Mouse (Mus musculus): ENCODE data around the gene Zfp799.
"Not testable (repeated sequence)": the region's sequence is repeated elsewhere in the genome, so short reads cannot be mapped to it uniquely, and the experiment has no call there.

Gene Zfp799

GRCm38 (mm10) chr17:32829540-32830417 lies at the start of gene Zfp799:
TSS of gene Zfp799 (minus strand) at chr17:32830261.
- peak; percentile 59 to 60 for DNase-seq (ENCODE audit: low spot score in 2 of 2)

- DNase-seq (ENCODE audit: low spot score in 2 of 2), result no peak
Observed at GRCm38 (mm10) chr17:32878773-32879172, 48.7 kb upstream of the Zfp799 start.

GRCm38 (mm10) chr17:32877471-32878171 lies 47.6 kb upstream of the Zfp799 start:
- no peak for DNase-seq (ENCODE audit: low spot score in 2 of 2)

- DNase-seq (ENCODE audit: low spot score in 2 of 2), result no peak
Observed at GRCm38 (mm10) chr17:32872696-32873095, 42.6 kb upstream of the Zfp799 start.

- DNase-seq (ENCODE audit: low spot score in 2 of 2), result no peak
Observed at GRCm38 (mm10) chr17:32872091-32872490, 42.0 kb upstream of the Zfp799 start.

- DNase-seq (ENCODE audit: low spot score in 2 of 2), result no peak
Observed at GRCm38 (mm10) chr17:32871483-32871882, 41.4 kb upstream of the Zfp799 start.

- not testable (repeated sequence) for DNase-seq (ENCODE audit: low spot score in 2 of 2)
Observed at GRCm38 (mm10) chr17:32867266-32867665, 37.2 kb upstream of the Zfp799 start.

- DNase-seq (ENCODE audit: low spot score in 2 of 2), result not testable (repeated sequence)
Observed at GRCm38 (mm10) chr17:32856713-32857112, 26.7 kb upstream of the Zfp799 start.

- DNase-seq (ENCODE audit: low spot score in 2 of 2), result no peak
Observed at GRCm38 (mm10) chr17:32851581-32851980, 21.5 kb upstream of the Zfp799 start.

- no peak for DNase-seq (ENCODE audit: low spot score in 2 of 2)
Observed at GRCm38 (mm10) chr17:32841388-32841787, 11.3 kb upstream of the Zfp799 start.

GRCm38 (mm10) chr17:32839083-32839802 lies 9.2 kb upstream of the Zfp799 start:
- DNase-seq (ENCODE audit: low spot score in 2 of 2), result no peak

GRCm38 (mm10) chr17:32830418-32830782 lies 339 bp upstream of the Zfp799 start:
- DNase-seq (ENCODE audit: low spot score in 2 of 2), result no peak

GRCm38 (mm10) chr17:32816074-32816784 lies 13.8 kb downstream of the Zfp799 start:
- DNase-seq (ENCODE audit: low spot score in 2 of 2), result no peak

- DNase-seq (ENCODE audit: low spot score in 2 of 2), result no peak
Observed at GRCm38 (mm10) chr17:32814136-32814535, 15.9 kb downstream of the Zfp799 start.

GRCm38 (mm10) chr17:32810648-32811047 lies 19.4 kb downstream of the Zfp799 start:
- DNase-seq (ENCODE audit: low spot score in 2 of 2), result no peak

GRCm38 (mm10) chr17:32809544-32810374 lies 20.3 kb downstream of the Zfp799 start, which contains the start of gene Zfp811:
TSS of gene Zfp811 (minus strand) at chr17:32809931.
- DNase-seq (ENCODE audit: low spot score in 2 of 2), result no peak

- no peak for DNase-seq (ENCODE audit: low spot score in 2 of 2)
Observed at GRCm38 (mm10) chr17:32808921-32809320, 21.1 kb downstream of the Zfp799 start.

- DNase-seq (ENCODE audit: low spot score in 2 of 2), result no peak
Observed at GRCm38 (mm10) chr17:32789244-32789643, 40.8 kb downstream of the Zfp799 start.

GRCm38 (mm10) chr17:32788576-32788975 lies 41.5 kb downstream of the Zfp799 start:
- DNase-seq (ENCODE audit: low spot score in 2 of 2), result no peak

GRCm38 (mm10) chr17:32788094-32788559 lies 41.9 kb downstream of the Zfp799 start, which contains the start of gene Zfp871:
TSS of gene Zfp871 (minus strand) at chr17:32788287.
- peak; percentile 75 to 83 for DNase-seq (ENCODE audit: low spot score in 2 of 2)
